Mouse (Mus musculus) cerebellum, adult 2 months (tissue): ENCODE measurements at regions not wholly inside any gene's neighbourhood (a gene's known extent, or its start where the extent isn't known, plus 50 kb on each side); places are given as distances from the start of the nearest gene placed in this dataset.
"Not testable (repeated sequence)": the region's sequence is repeated elsewhere in the genome, so short reads cannot be mapped to it uniquely, and the experiment has no call there.

ENCODE experiments used
- DNase-seq, 2 experiments: peaks; one replicate each; pipeline ENCODE4 v3.0.0; 2021
- H3K27ac ChIP-seq: fragments of 200-500 bp; 2 replicates; pipeline ENCODE4 v1.5.1; 2012; ENCODE audit warnings: low read length, control low read depth, inconsistent platforms; ENCODE audit not compliant: insufficient read depth
- H3K27me3 ChIP-seq: fragments of 200-500 bp; 2 replicates; pipeline ENCODE4 v1.6.1; 2012; ENCODE audit warnings: inconsistent platforms, mild to moderate bottlenecking, low read length, moderate library complexity; ENCODE audit not compliant: control insufficient read depth, insufficient read depth
- H3K4me1 ChIP-seq: fragments of 200-500 bp; 2 replicates; pipeline ENCODE4 v1.6.1; 2011; ENCODE audit warnings: low read length; ENCODE audit not compliant: control insufficient read depth, insufficient read depth
- H3K4me3 ChIP-seq: fragments of 200-500 bp; replicated peaks from 2 replicates; pipeline ENCODE3; 2011; ENCODE audit warnings: mild to moderate bottlenecking, low read depth, low read length, control low read depth; ENCODE audit not compliant: insufficient read depth
- CTCF ChIP-seq: fragments of 200-500 bp; IDR thresholded peaks from 2 replicates; pipeline ENCODE4 v1.5.1; 2011; ENCODE audit warnings: low read depth, mild to moderate bottlenecking, control low read depth, low read length, moderate library complexity, borderline replicate concordance; ENCODE audit not compliant: insufficient read depth
- POLR2A ChIP-seq: fragments of 200-500 bp; IDR thresholded peaks from 2 replicates; pipeline ENCODE4 v1.6.1; 2011; ENCODE audit warnings: low read length, control low read depth, borderline replicate concordance; ENCODE audit not compliant: insufficient read depth
- whole genome bisulfite sequencing: fragments of 180-500 bp; shearing (Covaris S2); methylation state at CpG from one replicate; pipeline ENCODE4 v1.1.7; 2018; 5-methylcytosine and 5-hydroxymethylcytosine counted together

- Histone ChIP-seq H3K27me3 (no peaks in the 10 kb centered on the region), H3K4me3 (no peak overlapping the region), H3K4me1 (no peaks in the 10 kb centered on the region), H3K27ac (no peak overlapping the region)
- no peak for DNase-seq
- WGBS: 73% methylated on average over 7 of the region's 7 CpGs
- TF ChIP-seq POLR2A (no peak), CTCF (no peak)
Measured at GRCm38 (mm10) chr19:18012029-18012428, 174.6 kb upstream of the Pcsk5 start.

DNA sequence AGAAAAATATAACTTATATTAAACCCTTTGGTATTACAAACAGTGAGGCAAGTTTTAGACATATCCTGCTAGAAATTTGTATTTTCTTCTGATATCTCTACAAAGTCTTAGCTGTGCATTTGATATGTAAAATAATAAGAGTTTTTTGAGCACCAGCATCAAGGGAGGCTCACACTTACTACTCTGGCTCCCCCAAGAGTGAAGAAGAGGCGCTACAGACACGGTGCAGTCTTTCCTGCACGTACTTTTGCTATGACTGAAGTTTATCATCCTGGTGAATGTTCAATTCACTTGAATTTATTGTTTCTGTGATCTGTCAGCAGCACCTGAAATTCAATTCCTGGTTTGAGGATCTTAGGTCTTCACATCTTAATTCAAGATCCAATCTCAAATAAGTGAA is 160.1 kb upstream of the Pcsk5 start:
- Histone ChIP-seq H3K4me3 (no peak overlapping the region), H3K27ac (no peak overlapping the region), H3K4me1 (no peaks in the 10 kb centered on the region), H3K27me3 (no peaks in the 10 kb centered on the region)
- TF ChIP-seq POLR2A (no peak), CTCF (no peak)
- no peak for DNase-seq
- WGBS: 88% methylated on average over 3 of the region's 3 CpGs

GRCm38 (mm10) chr19:17983416-17983815 is 146.0 kb upstream of the Pcsk5 start:
- H3K27me3 ChIP-seq: no peaks in the 10 kb centered on the region
- no peak overlapping the region for H3K27ac ChIP-seq
- H3K4me1 ChIP-seq: no peaks in the 10 kb centered on the region
- no peak for TF ChIP-seq CTCF
- no peak for TF ChIP-seq POLR2A
- 100% methylated on average over 1 of the region's 1 CpGs for WGBS
- no peak overlapping the region for H3K4me3 ChIP-seq
- no peak for DNase-seq

- WGBS: 88% methylated on average over 1 of the region's 1 CpGs
- Histone ChIP-seq H3K4me3 (no peak overlapping the region), H3K4me1 (no peaks in the 10 kb centered on the region), H3K27ac (no peak overlapping the region), H3K27me3 (no peaks in the 10 kb centered on the region)
- TF ChIP-seq POLR2A (no peak), CTCF (no peak)
- DNase-seq: no peak
Measured at GRCm38 (mm10) chr19:17965566-17965965, 128.1 kb upstream of the Pcsk5 start.

DNA sequence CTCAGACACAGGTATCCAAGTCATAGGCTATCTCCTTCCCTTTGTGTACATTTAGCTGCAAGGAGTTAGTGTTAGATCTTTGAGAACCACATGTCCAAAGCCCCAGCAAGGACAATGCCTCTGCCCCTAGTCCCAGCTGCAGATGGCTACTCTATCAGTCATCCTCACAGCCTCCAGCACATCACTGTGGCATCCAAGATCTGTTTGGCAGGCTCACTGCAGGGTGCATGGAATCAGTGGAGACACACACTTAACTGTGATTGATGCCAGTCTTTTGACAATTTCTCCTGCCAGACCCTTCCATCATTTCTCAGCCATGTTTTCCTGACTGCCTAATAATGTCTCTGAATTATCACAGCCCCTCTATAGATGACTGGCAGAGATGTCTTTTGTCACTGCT is 121.0 kb upstream of the Pcsk5 start:
- TF ChIP-seq CTCF: no peak
- TF ChIP-seq POLR2A: no peak
- no peaks in the 10 kb centered on the region for H3K4me1 ChIP-seq
- no peak overlapping the region for H3K27ac ChIP-seq
- H3K27me3 ChIP-seq: no peaks in the 10 kb centered on the region
- no peak overlapping the region for H3K4me3 ChIP-seq
- DNase-seq: no peak

GRCm38 (mm10) chr19:17932665-17933064 is 95.2 kb upstream of the Pcsk5 start:
- 70% methylated on average over 4 of the region's 4 CpGs for WGBS
- TF ChIP-seq CTCF (no peak), POLR2A (no peak)
- no peaks in the 10 kb centered on the region; the same call in 1 of the 2 replicates for H3K27me3 ChIP-seq
- no peak overlapping the region for H3K27ac ChIP-seq
- no peak for DNase-seq
- H3K4me3 ChIP-seq: no peak overlapping the region
- no peaks in the 10 kb centered on the region for H3K4me1 ChIP-seq

DNA sequence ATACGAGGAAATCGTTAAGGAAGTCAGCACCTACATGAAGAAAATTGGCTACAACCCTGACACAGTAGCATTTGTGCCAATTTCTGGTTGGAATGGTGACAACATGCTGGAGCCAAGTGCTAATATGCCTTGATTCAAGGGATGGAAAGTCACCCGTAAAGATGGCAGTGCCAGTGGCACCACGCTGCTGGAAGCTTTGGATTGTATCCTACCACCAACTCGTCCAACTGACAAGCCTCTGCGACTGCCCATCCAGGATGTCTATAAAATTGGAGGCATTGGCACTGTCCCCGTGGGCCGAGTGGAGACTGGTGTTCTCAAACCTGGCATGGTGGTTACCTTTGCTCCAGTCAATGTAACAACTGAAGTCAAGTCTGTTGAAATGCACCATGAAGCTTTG is 89.7 kb upstream of the Pcsk5 start:
- not testable (repeated sequence) for H3K4me3 ChIP-seq, H3K27me3 ChIP-seq, H3K27ac ChIP-seq, H3K4me1 ChIP-seq
- WGBS: 8% methylated on average over 8 of the region's 8 CpGs
- DNase-seq: peak in 1 of 2 experiments; percentile 2

- Histone ChIP-seq H3K27ac (no peak overlapping the region), H3K4me1 (no peaks in the 10 kb centered on the region), H3K4me3 (no peak overlapping the region), H3K27me3 (no peaks in the 10 kb centered on the region)
- no peak for DNase-seq
- 84% methylated on average over 1 of the region's 1 CpGs for WGBS
- TF ChIP-seq CTCF (no peak), POLR2A (no peak)
Measured at GRCm38 (mm10) chr19:17907579-17907978, 70.1 kb upstream of the Pcsk5 start.

DNA sequence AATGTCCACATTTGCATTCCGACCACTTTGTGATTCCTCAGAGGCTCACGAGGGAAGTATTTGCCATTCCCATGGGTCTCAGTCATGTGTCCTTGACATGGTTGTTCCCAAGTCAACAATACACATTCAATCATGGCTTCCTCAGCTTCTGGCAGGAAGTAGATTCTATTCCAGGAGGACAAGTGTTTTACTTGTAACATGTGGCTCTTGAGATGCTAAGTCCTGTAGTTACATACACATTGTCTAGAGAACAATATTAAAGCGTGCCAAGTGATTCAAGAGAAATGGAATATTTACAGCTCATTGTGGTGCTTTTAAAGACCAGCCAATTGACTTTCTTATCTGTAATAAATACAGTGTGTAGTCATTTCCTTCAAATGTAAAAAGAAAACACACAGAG is 66.7 kb upstream of the Pcsk5 start:
- TF ChIP-seq POLR2A: no peak
- no peak for TF ChIP-seq CTCF
- no peaks in the 10 kb centered on the region for H3K4me1 ChIP-seq
- no peak overlapping the region for H3K27ac ChIP-seq
- WGBS: 81% methylated on average over 3 of the region's 3 CpGs
- H3K4me3 ChIP-seq: no peak overlapping the region
- no peak for DNase-seq
- no peaks in the 10 kb centered on the region for H3K27me3 ChIP-seq
